Mouse (Mus musculus) central nervous system, embryonic 18 days (tissue): ENCODE results near the gene Gm36176. TPM values are rescaled to one million over a fixed set of nuclear protein-coding genes. Genes with fewer than 3 reads are reported as not detected.

Source experiments
- polyA plus RNA-seq: library from polyadenylated mRNA; depleted of rRNA; stranded (reverse); fragments of >200 nt; gene quantifications from 2 replicates; pipeline ENCODE4 v1.2.3, GENCODE M21; 2012; rRNA removed

Gene Gm36176
- polyA plus RNA-seq, result not detected in 2 replicates

DNA sequence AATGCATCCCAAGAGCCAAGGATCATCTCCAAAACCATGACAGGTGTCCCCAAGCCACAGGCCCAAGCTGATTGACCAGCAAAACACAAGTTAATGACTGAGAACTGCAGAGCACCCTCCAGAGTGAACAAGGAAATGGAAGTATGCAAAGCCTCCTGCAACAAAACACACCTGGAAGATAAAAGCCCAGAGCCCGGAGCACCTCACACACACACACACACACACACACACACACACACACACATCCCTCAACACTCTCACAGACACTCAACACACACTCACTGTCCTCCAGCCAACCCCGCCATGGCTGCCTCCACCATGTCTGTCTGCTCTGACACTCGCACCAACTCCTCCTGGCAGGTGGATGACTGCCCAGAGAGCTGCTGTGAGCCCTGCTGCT, at the start of gene Gm36176:
Gene Gm36176 (plus strand): TSS at position 301 of the 400 bp plus-strand sequence.

DNA sequence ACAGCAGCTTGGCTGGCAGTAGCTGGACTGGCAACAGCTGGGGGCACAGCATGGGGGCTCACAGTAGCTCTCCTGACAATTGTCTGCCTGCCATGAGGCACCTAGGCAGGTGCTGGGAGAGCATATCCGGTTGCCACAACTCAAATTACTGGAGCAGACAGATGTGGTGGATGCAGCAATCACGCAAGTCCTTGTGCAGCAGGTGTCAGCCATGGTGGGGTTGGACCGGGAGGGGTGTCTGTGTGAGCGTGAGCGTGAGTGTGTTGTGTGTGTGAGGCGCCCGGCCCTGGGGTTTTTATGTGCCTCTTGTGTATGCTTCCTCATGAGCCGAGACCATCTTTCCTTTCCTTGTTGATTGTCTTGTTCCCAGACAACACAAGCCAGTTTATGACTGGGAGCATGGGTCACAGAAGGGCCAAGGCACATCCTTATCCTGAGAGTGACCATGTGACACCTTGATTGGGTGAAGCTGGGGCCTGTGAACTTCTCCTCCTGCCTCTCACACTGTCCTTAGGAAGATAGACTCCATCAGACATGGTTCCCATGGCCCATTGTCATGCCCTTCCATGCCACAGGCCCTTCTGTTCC, 47.6 kb upstream of the Gm36176 start, which contains the start of gene Gm19668:
Gene Gm19668 (minus strand): TSS at position 213 of the 588 bp plus-strand sequence.

DNA sequence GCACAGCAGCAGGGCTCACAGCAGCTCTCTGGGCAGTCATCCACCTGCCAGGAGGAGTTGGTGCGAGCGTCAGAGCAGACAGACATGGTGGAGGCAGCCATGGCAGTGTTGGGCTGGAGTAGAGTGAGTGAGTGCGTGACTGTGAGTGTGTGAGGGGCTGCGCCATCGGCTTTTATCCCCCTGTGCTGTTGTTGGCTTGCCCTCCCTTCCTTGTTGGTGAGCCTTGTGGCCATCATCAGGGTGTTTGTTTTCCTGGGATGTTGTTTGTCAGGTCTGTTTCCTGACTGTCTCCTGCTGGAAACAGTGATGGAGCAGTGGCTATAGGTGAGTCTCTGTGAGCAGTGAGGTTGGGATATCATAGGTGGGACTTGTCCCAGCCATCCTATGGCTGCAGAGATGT, 34.9 kb upstream of the Gm36176 start, which contains the start of gene Gm9507:
Gene Gm9507 (minus strand): TSS at position 101 of the 400 bp plus-strand sequence.

DNA sequence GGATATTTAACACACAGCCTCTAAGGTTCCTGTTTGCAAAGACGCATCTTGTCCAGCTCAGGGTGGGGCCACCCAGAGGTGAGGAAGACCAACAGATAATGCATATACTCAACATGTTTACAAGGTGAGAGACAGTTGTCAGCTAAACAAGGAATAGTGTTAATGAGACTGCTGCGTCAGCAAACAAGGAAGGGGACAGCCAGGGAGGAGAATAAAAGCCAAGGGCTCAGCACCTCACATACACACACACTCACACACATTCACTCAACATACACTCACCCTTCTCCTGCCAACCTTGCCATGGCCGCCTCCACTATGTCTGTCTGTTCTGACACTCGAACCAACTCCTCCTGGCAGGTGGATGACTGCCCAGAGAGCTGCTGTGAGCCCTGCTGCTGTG, 32.2 kb upstream of the Gm36176 start, which contains the start of gene Gm2696:
Gene Gm2696 (plus strand): TSS at position 301 of the 400 bp plus-strand sequence.

DNA sequence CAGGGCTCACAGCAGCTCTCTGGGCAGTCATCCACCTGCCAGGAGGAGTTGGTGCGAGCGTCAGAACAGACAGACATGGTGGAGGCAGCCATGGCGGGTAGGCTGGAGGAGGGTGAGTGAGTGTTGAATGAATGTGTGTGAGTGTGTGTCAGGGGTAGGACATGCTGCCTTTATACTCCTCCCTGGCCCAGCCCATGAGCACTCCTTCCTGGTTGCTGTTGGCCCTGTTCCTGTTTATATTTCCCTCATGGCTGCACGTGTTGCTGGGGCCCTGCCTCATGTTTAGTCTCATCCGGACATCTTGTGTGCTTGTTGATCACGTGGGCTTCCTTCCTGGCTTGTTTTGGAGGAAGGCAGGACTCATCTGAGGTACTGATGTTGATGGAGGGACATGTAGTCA, 19.7 kb upstream of the Gm36176 start, which contains the start of gene Krtap10-4:
Gene Krtap10-4 (minus strand): TSS at position 145 of the 400 bp plus-strand sequence.

DNA sequence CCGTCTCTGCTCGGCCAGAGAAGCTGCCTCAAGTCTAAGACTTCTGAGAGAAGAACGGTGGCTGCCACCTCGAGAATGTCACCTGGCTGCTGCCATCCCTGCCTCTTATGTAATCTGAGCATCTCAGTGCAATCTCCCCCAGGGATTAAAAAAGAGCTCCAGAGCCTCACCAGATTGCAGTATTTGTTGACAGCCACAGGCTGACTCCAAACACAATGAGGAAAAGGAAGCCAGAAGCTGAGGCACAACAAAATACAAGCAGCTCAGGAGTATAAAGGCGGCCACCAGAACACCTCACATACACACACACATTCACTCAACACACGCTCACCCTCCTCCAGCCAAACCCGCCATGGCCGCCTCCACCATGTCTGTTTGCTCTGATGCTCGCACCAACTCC, 11.0 kb upstream of the Gm36176 start, which contains the start of gene Krtap10-10:
Gene Krtap10-10 (plus strand): TSS at position 301 of the 400 bp plus-strand sequence.

DNA sequence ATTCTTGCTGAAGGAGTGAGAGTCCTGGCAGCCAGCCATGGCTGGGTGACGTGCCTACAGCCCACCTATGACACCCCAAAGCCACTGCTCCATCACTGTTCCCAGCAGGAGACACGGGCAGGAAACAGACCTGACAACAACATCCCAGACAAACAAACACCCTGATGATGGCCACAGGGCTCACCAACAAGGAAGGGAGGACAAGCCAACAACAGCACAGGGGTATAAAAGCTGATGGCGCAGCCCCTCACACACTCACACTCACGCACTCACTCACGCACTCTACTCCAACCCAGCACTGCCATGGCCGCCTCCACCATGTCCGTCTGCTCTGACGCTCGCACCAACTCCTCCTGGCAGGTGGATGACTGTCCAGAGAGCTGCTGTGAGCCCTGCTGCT, 6.0 kb downstream of the Gm36176 start, which contains the start of gene Gm10318:
Gene Gm10318 (plus strand): TSS at position 301 of the 400 bp plus-strand sequence.

DNA sequence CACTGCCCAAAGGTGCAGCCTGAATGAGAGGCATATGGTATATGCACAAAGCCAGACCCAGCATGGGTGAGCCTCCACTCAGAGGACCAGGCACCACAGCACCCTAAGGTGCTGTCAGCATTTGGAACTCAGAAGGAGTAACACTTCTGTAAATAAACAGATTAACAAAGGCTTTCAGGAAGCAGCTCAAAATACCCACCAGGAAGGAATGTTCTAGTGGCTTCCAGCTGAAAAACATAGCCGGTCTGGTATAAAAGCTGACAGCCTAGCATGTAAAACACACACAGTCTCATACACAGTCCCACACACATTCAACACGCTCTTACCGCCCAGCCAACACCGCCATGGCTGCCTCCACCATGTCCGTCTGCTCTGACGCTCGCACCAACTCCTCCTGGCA, 15.1 kb downstream of the Gm36176 start, which contains the start of gene Gm3285:
Gene Gm3285 (plus strand): TSS at position 301 of the 400 bp plus-strand sequence.

Other genes with a start within 250 kb of the Gm36176 start
- 432 and 449 TPM in 2 replicates for gene Sumo3, start 240.7 kb upstream of the Gm36176 start, polyA plus RNA-seq
- gene Gm49325, start 240.6 kb upstream of the Gm36176 start, polyA plus RNA-seq, result 42.7 TPM in 1 of 2 replicates, not detected in the other
- gene Ube2g2, start 224.5 kb upstream of the Gm36176 start, polyA plus RNA-seq, result 46.0 and 46.8 TPM in 2 replicates
- gene Tspear, start 160.2 kb upstream of the Gm36176 start, polyA plus RNA-seq, result 0.92 and 1.3 TPM in 2 replicates
- not detected in 2 replicates for gene Gm19402, start 156.0 kb upstream of the Gm36176 start, polyA plus RNA-seq
- not detected in 2 replicates for gene Gm9508, start 149.6 kb upstream of the Gm36176 start, polyA plus RNA-seq
- not detected in 2 replicates for gene Gm10272, start 140.2 kb upstream of the Gm36176 start, polyA plus RNA-seq
- not detected in 2 replicates for gene Gm10024, start 135.3 kb upstream of the Gm36176 start, polyA plus RNA-seq
- not detected in 2 replicates for gene Gm10142, start 131.0 kb upstream of the Gm36176 start, polyA plus RNA-seq
- not detected in 2 replicates for gene Krtap12-1, start 126.2 kb upstream of the Gm36176 start, polyA plus RNA-seq
- not detected in 2 replicates for gene Gm10100, start 120.3 kb upstream of the Gm36176 start, polyA plus RNA-seq
- not detected in 2 replicates for gene Gm18596, start 104.2 kb upstream of the Gm36176 start, polyA plus RNA-seq
- gene Gm9736, start 95.4 kb upstream of the Gm36176 start, polyA plus RNA-seq, result not detected in 2 replicates
- not detected in 2 replicates for gene Gm3233, start 87.1 kb upstream of the Gm36176 start, polyA plus RNA-seq
- not detected in 2 replicates for gene Gm3238, start 75.5 kb upstream of the Gm36176 start, polyA plus RNA-seq
- gene Gm7138, start 69.9 kb upstream of the Gm36176 start, polyA plus RNA-seq, result not detected in 2 replicates
- gene Gm3250, start 64.3 kb upstream of the Gm36176 start, polyA plus RNA-seq, result not detected in 2 replicates
- not detected in 2 replicates for gene Gm7137, start 58.6 kb upstream of the Gm36176 start, polyA plus RNA-seq
- gene Gm9639, start 51.7 kb upstream of the Gm36176 start, polyA plus RNA-seq, result not detected in 2 replicates
- not detected in 2 replicates for gene Gm19668, start 47.7 kb upstream of the Gm36176 start, polyA plus RNA-seq
- gene Gm9507, start 35.0 kb upstream of the Gm36176 start, polyA plus RNA-seq, result 0.09 TPM in 1 of 2 replicates, not detected in the other
- gene Gm2696, start 32.1 kb upstream of the Gm36176 start, polyA plus RNA-seq, result not detected in 2 replicates
- gene Krtap10-4, start 19.7 kb upstream of the Gm36176 start, polyA plus RNA-seq, result not detected in 2 replicates
- gene Krtap10-10, start 10.9 kb upstream of the Gm36176 start, polyA plus RNA-seq, result not detected in 2 replicates
- not detected in 2 replicates for gene Gm10318, start 6.1 kb downstream of the Gm36176 start, polyA plus RNA-seq
- gene Gm3285, start 15.2 kb downstream of the Gm36176 start, polyA plus RNA-seq, result not detected in 2 replicates
- gene Lrrc3, start 55.7 kb downstream of the Gm36176 start, polyA plus RNA-seq, result 19.3 and 20.3 TPM in 2 replicates
- 12.8 and 13.4 TPM in 2 replicates for gene Trpm2, start 123.8 kb downstream of the Gm36176 start, polyA plus RNA-seq
- gene 1810043G02Rik, start 131.7 kb downstream of the Gm36176 start, polyA plus RNA-seq, result 66.5 and 68.2 TPM in 2 replicates
- gene Pfkl, start 163.3 kb downstream of the Gm36176 start, polyA plus RNA-seq, result 159 and 175 TPM in 2 replicates
- not detected in 2 replicates for gene Dnmt3l, start 195.1 kb downstream of the Gm36176 start, polyA plus RNA-seq
- 0.62 and 0.68 TPM in 2 replicates for gene Aire, start 196.8 kb downstream of the Gm36176 start, polyA plus RNA-seq
- gene Icosl, start 222.5 kb downstream of the Gm36176 start, polyA plus RNA-seq, result 1.1 and 1.3 TPM in 2 replicates